Mouse (Mus musculus) kidney, postnatal 0 days (tissue): ENCODE measurements around the gene Olfr286. TPM values are rescaled to one million over a fixed set of nuclear protein-coding genes. Genes with fewer than 3 reads are reported as not detected.

Source experiments
- ATAC-seq: fragments of 200-750 bp; cut with Nextera tagmentation; replicated peaks from 2 replicates; pipeline ENCODE4 v1.8.0; 2017; ENCODE audit warnings: low read depth, moderate number of reproducible peaks, moderate TSS enrichment, moderate library complexity; ENCODE audit not compliant: low FRiP score
- DNase-seq: peaks from one replicate; pipeline ENCODE4 v3.0.0-alpha.2; 2016; ENCODE audit warnings: low spot score
- H3K27ac ChIP-seq: fragments of 300-500 bp; sonication (generic); 2 replicates; pipeline ENCODE4 v1.5.1; 2014; ENCODE audit warnings: mild to moderate bottlenecking
- H3K27me3 ChIP-seq: fragments of 300-500 bp; sonication (generic); 2 replicates; pipeline ENCODE4 v1.6.1; 2014; ENCODE audit warnings: low read length, mixed read lengths; ENCODE audit not compliant: insufficient read depth
- H3K36me3 ChIP-seq: fragments of 300-500 bp; sonication (generic); 2 replicates; pipeline ENCODE4 v1.6.1; 2014; ENCODE audit warnings: low read length, mixed read lengths; ENCODE audit not compliant: insufficient read depth
- H3K4me1 ChIP-seq: fragments of 300-500 bp; sonication (generic); replicated peaks from 2 replicates; pipeline ENCODE4 v1.6.1; 2014; ENCODE audit warnings: antibody characterized with exemption, low read length, mixed read lengths; ENCODE audit not compliant: insufficient read depth
- H3K4me2 ChIP-seq: fragments of 300-500 bp; sonication (generic); 2 replicates; pipeline ENCODE4 v1.6.1; 2014; ENCODE audit warnings: mild to moderate bottlenecking, low read length, moderate library complexity, mixed read lengths
- H3K4me3 ChIP-seq: fragments of 300-500 bp; sonication (generic); replicated peaks from 2 replicates; pipeline ENCODE4 v1.5.1; 2014; ENCODE audit warnings: low read depth, low read length
- H3K9ac ChIP-seq: fragments of 300-500 bp; sonication (generic); 2 replicates; pipeline ENCODE4 v1.6.1; 2014; ENCODE audit warnings: low read depth, low read length
- H3K9me3 ChIP-seq: fragments of 300-500 bp; sonication (generic); replicated peaks from 2 replicates; pipeline ENCODE4 v1.6.1; 2016; ENCODE audit warnings: low read length, inconsistent platforms, mixed read lengths
- CTCF ChIP-seq: IDR thresholded peaks from 2 replicates; pipeline ENCODE4 v1.5.1; 2016; ENCODE audit warnings: antibody characterized with exemption, low read depth, mild to moderate bottlenecking, moderate library complexity
- whole genome bisulfite sequencing: fragments of 180-500 bp; shearing (Covaris S2); extraction: QIAGEN DNeasy Blood & Tissue Kit; methylation state at CpG from one replicate; pipeline ENCODE4 v1.1.7; 2014; 5-methylcytosine and 5-hydroxymethylcytosine counted together
- polyA plus RNA-seq: library from polyadenylated mRNA; unstranded; fragments of >200 nt; fragmentation: Nextera tagmentation; extraction: Ambion mirVana; gene quantifications from 2 replicates; pipeline ENCODE4 v1.2.1, GENCODE M21; 2015

The Olfr286 gene
- not detected in 2 replicates for polyA plus RNA-seq

DNA sequence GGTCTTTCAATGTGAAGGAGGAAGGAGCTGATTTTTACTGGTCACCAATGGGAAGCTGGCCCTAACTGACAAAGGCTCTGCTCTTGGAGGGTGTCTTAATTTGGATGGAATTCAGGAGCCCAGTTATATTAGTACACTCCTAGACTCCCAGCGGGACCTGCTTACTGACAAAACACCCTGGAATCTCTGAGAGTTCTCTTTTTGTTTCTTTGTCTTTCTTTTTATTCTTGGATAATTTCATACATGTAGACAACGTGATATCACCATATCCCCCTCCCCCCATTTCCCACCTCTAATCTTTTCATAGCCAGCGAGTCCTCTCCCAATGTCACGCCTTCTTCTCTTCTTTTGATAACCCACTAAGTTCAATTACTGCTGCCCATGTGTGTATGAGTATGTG lies at the start of gene Olfr286:
Olfr286 (minus strand) TSS at position 101 of the 400 bp plus-strand sequence.
- ATAC-seq (no peak), DNase-seq (no peak)
- WGBS: 84% methylated on average over 4 of the region's 4 CpGs
- Histone ChIP-seq H3K27me3 (no peaks in the 10 kb centered on the region), H3K27ac (no peak within 1 kb of the TSS), H3K9ac (no peak within 1 kb of the TSS), H3K4me1 (no peaks in the 10 kb centered on the region), H3K4me3 (no peak within 1 kb of the TSS), H3K36me3 (no peaks in the 10 kb centered on the region), H3K4me2 (no peak within 1 kb of the TSS), H3K9me3 (no peaks in the 10 kb centered on the region)
- no peak for TF ChIP-seq CTCF

- TF ChIP-seq CTCF: no peak
- Histone ChIP-seq H3K4me2 (no peak overlapping the region), H3K36me3 (no peaks in the 10 kb centered on the region), H3K9ac (no peak overlapping the region), H3K27ac (no peak overlapping the region), H3K4me3 (no peak overlapping the region), H3K4me1 (no peaks in the 10 kb centered on the region), H3K27me3 (no peaks in the 10 kb centered on the region), H3K9me3 (no peaks in the 10 kb centered on the region)
- ATAC-seq: no peak
- no peak for DNase-seq
- 86% methylated on average over 7 of the region's 7 CpGs for WGBS
Observed at GRCm38 (mm10) chr15:98257776-98258175, 23.5 kb upstream of the Olfr286 start.

DNA sequence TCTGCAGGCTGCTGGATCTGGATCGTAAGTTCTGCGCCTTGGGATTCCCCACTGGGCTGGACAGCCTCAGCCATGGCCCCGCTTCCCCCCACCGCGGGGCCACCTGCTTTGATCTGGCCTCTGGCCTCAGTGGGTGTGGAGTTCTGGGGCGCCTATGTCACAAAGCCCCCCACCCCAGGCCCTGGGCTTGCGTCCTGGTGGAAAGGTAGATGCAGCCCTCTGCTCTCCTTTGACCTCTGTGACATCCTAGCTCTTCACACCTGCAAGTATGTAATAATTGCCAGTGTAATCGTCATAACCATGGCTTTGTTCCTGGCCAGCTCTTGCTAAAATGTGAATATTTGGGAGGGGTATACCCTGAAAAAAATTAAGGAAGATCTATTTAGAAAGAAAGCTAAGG lies 22.9 kb upstream of the Olfr286 start, which contains the start of gene H1fnt:
H1fnt (minus strand) TSS at position 101 of the 400 bp plus-strand sequence.
- Histone ChIP-seq H3K4me1 (no peaks in the 10 kb centered on the region), H3K27ac (no peak within 1 kb of the TSS), H3K9ac (no peak within 1 kb of the TSS), H3K9me3 (no peaks in the 10 kb centered on the region), H3K4me2 (no peak within 1 kb of the TSS), H3K36me3 (no peaks in the 10 kb centered on the region), H3K27me3 (no peaks in the 10 kb centered on the region), H3K4me3 (no peak within 1 kb of the TSS)
- DNase-seq: no peak
- 87% methylated on average over 8 of the region's 8 CpGs for WGBS
- TF ChIP-seq CTCF: no peak
- no peak for ATAC-seq

DNA sequence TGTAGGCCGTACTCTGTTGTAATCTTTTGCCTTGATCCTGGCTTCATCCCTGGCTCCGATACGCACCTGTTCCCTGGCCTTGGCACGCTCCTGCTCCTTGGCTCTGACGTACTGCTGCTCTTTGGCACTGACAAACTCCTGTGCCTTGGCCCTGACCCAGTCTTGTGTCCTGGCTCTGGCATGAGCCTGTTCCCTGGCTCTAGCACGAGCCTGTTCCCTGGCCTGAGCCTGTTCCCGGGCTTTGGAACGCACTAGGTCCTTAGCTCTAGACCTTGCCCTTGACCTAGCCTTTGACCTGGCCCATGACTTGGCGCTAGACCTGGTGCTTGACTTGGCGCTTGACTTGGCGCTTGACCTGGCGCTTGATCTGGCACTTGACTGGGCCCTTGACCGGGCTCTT lies 22.0 kb upstream of the Olfr286 start:
- Histone ChIP-seq H3K36me3 (no peaks in the 10 kb centered on the region), H3K4me2 (no peak overlapping the region), H3K4me1 (no peaks in the 10 kb centered on the region), H3K4me3 (no peak overlapping the region), H3K9ac (no peak overlapping the region), H3K27me3 (no peaks in the 10 kb centered on the region), H3K9me3 (no peaks in the 10 kb centered on the region), H3K27ac (no peak overlapping the region)
- WGBS: 97% methylated on average over 13 of the region's 13 CpGs
- ATAC-seq (no peak), DNase-seq (no peak)
- TF ChIP-seq CTCF: no peak

DNA sequence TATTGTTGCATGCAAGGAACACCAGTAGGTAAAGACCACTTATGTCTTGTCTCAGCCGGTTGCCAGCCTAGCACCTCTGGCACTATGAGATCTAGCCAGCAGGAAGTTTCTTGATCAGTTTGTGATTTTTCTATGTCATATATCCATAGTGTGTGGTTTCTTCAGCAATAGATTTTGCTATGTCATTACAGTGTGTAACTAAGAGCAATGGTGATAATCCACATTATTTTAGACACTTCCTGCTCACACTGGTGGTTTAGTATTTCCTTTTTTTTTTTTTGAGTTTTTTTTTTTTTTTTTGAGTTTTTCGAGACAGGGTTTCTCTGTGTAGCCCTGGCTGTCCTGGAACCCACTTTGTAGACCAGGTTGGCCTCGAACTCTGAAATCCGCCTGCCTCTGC lies 1.2 kb upstream of the Olfr286 start:
- no peak overlapping the region for H3K27ac ChIP-seq
- DNase-seq (no peak), ATAC-seq (no peak)
- H3K9ac ChIP-seq: no peak overlapping the region
- no peaks in the 10 kb centered on the region for H3K9me3 ChIP-seq
- no peak overlapping the region for H3K4me2 ChIP-seq
- H3K27me3 ChIP-seq: no peaks in the 10 kb centered on the region
- H3K4me1 ChIP-seq: no peaks in the 10 kb centered on the region
- H3K36me3 ChIP-seq: no peaks in the 10 kb centered on the region
- H3K4me3 ChIP-seq: no peak overlapping the region
- TF ChIP-seq CTCF: no peak
- 89% methylated on average over 4 of the region's 4 CpGs for WGBS

DNA sequence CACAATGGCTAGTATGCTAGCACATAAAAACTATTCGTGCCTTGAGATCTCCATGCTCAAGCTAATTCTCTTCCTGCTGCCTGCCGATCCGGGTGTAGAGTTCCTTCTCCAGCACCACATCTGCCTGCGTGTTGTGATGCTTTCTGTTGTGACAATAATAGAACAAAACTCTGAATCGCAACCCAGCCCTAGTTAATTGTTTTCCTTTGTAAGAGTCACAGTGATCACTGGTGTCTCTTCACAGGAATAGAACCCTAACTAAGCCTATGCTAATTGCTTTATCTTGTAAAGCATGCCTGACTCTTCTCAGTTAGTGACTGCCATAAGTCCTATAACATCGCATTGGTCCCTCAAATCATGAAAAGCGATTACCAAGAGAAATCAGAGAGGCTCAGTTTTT lies 8.2 kb downstream of the Olfr286 start:
- Histone ChIP-seq H3K9ac (no peak overlapping the region), H3K4me3 (no peak overlapping the region), H3K27ac (no peak overlapping the region), H3K36me3 (no peaks in the 10 kb centered on the region), H3K4me2 (no peak overlapping the region), H3K4me1 (no peaks in the 10 kb centered on the region), H3K9me3 (no peaks in the 10 kb centered on the region), H3K27me3 (no peaks in the 10 kb centered on the region)
- no peak for TF ChIP-seq CTCF
- 77% methylated on average over 7 of the region's 7 CpGs for WGBS
- DNase-seq: no peak
- no peak for ATAC-seq

DNA sequence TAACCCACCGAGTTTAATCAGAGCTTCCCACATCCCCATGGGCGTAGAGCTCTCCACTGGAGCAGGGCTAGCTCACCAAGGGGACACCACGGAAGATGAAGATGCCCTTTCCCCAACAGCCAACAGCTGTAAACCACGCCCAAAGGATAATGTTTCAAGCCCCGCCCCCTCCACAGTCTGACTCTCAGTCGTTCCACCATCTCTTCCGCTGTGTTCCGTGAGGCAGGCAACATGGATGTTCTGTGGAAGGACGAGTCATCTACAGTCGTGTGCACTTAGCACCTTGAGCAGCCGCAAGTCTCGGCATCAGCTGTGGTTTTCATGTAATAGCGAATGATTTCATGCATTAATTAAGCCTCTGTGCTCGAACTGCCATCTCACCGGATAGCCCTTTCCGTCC lies 8.6 kb downstream of the Olfr286 start:
- Histone ChIP-seq H3K27ac (no peak overlapping the region), H3K4me1 (no peaks in the 10 kb centered on the region), H3K4me2 (no peak overlapping the region), H3K4me3 (no peak overlapping the region), H3K9me3 (no peaks in the 10 kb centered on the region), H3K9ac (no peak overlapping the region), H3K27me3 (no peaks in the 10 kb centered on the region), H3K36me3 (no peaks in the 10 kb centered on the region)
- TF ChIP-seq CTCF: no peak
- WGBS: 45% methylated on average over 16 of the region's 16 CpGs
- ATAC-seq: no peak
- DNase-seq: no peak
